Mouse (Mus musculus): ENCODE results near the gene Rgs19. TPM values are rescaled to one million over a fixed set of nuclear protein-coding genes. Genes with fewer than 3 reads are reported as not detected.

The Rgs19 gene
- polyA plus RNA-seq, 1 experiment from 2014 or later, result 20.0 TPM

GRCm38 (mm10) chr2:181670913-181671311 lies 22.9 kb downstream of the Rgs19 start:
- WGBS, result 1% methylated on average over 41 of the region's 41 CpGs

GRCm38 (mm10) chr2:181670285-181670912 lies 23.4 kb downstream of the Rgs19 start:
- no peak for TF ChIP-seq EP300 (optimal IDR thresholded peaks at IDR 0.05)
- TF ChIP-seq CTCF (IDR thresholded peaks at IDR 0.05; ENCODE audit: low read depth), result peak; percentile 37; the same call in 1 of the 2 replicates
- 0 out of 2 replicates have a peak, but pooled peaks have one; percentile 21 for ATAC-seq (ENCODE audit: low FRiP score, low TSS enrichment)
- Histone ChIP-seq H3K4me1 (replicated peaks; ENCODE audit: control insufficient read depth, insufficient read depth) (peaks cover 3% of the 10 kb centered on the region; the same call in 1 of the 2 replicates), H3K9ac (ENCODE audit: low read length) (peak overlapping the region; percentile 41), H3K4me2 (replicated peaks; ENCODE audit: low read depth) (peak overlapping the region; percentile 64), H3K9me3 (ENCODE audit: control insufficient read depth, low read length) (no peaks in the 10 kb centered on the region), H3K36me3 (ENCODE audit: control insufficient read depth, insufficient read depth, low read length) (no peaks in the 10 kb centered on the region), H3K4me3 (ENCODE audit: low read depth, low read length) (peak overlapping the region; percentile 44), H3K27me3 (ENCODE audit: control insufficient read depth, insufficient read depth, low read length) (peaks cover 19% of the 10 kb centered on the region), H3K27ac (replicated peaks) (0 out of 2 replicates have a peak overlapping the region, but pooled peaks have one; percentile 45)
- WGBS, result 5% methylated on average over 56 of the region's 56 CpGs
- no peak for DNase-seq (ENCODE audit: low spot score)

More at GRCm38 (mm10) chr2:181670913-181671311, 22.9 kb downstream of the Rgs19 start:
- Histone ChIP-seq H3K27ac (replicated peaks) (peak overlapping the region; percentile 67; the same call in 1 of the 2 replicates), H3K9me3 (ENCODE audit: control insufficient read depth, low read length) (no peaks in the 10 kb centered on the region), H3K36me3 (ENCODE audit: control insufficient read depth, insufficient read depth, low read length) (no peaks in the 10 kb centered on the region), H3K4me2 (replicated peaks; ENCODE audit: low read depth) (peak overlapping the region; percentile 64), H3K27me3 (ENCODE audit: control insufficient read depth, insufficient read depth, low read length) (peaks cover 19% of the 10 kb centered on the region), H3K4me1 (replicated peaks; ENCODE audit: control insufficient read depth, insufficient read depth) (peaks cover 3% of the 10 kb centered on the region), H3K9ac (ENCODE audit: low read length) (peak overlapping the region; percentile 41), H3K4me3 (ENCODE audit: low read depth, low read length) (peak overlapping the region; percentile 44)
- no peak for ATAC-seq (ENCODE audit: low FRiP score, low TSS enrichment)
- TF ChIP-seq CTCF (IDR thresholded peaks at IDR 0.05; ENCODE audit: low read depth) (no peak), EP300 (optimal IDR thresholded peaks at IDR 0.05) (no peak)
- no peak for DNase-seq (ENCODE audit: low spot score)

- 23% methylated on average over 4 of the region's 4 CpGs for WGBS
Measured at GRCm38 (mm10) chr2:181663298-181663630, 30.5 kb downstream of the Rgs19 start.

GRCm38 (mm10) chr2:181662620-181663297 lies 31.0 kb downstream of the Rgs19 start:
- no peak overlapping the region for H3K9ac ChIP-seq (ENCODE audit: low read length)
- no peaks in the 10 kb centered on the region for H3K9me3 ChIP-seq (ENCODE audit: control insufficient read depth, low read length)
- ATAC-seq (ENCODE audit: low FRiP score, low TSS enrichment) (no peak), DNase-seq (ENCODE audit: low spot score) (no peak)
- 67% methylated on average over 3 of the region's 3 CpGs for WGBS
- H3K4me3 ChIP-seq (ENCODE audit: low read depth, low read length), result no peak overlapping the region
- H3K27ac ChIP-seq (replicated peaks), result 0 out of 2 replicates have a peak overlapping the region, but pooled peaks have one; percentile 14
- TF ChIP-seq CTCF (IDR thresholded peaks at IDR 0.05; ENCODE audit: low read depth) (no peak), EP300 (optimal IDR thresholded peaks at IDR 0.05) (no peak)
- H3K27me3 ChIP-seq (ENCODE audit: control insufficient read depth, insufficient read depth, low read length), result no peaks in the 10 kb centered on the region
- H3K4me2 ChIP-seq (replicated peaks; ENCODE audit: low read depth), result no peak overlapping the region
- no peaks in the 10 kb centered on the region for H3K4me1 ChIP-seq (replicated peaks; ENCODE audit: control insufficient read depth, insufficient read depth)
- H3K36me3 ChIP-seq (ENCODE audit: control insufficient read depth, insufficient read depth, low read length), result no peaks in the 10 kb centered on the region

More at GRCm38 (mm10) chr2:181663298-181663630, 30.5 kb downstream of the Rgs19 start:
- Histone ChIP-seq H3K27ac (replicated peaks) (no peak overlapping the region), H3K4me1 (replicated peaks; ENCODE audit: control insufficient read depth, insufficient read depth) (no peaks in the 10 kb centered on the region), H3K9me3 (ENCODE audit: control insufficient read depth, low read length) (no peaks in the 10 kb centered on the region), H3K36me3 (ENCODE audit: control insufficient read depth, insufficient read depth, low read length) (no peaks in the 10 kb centered on the region), H3K4me3 (ENCODE audit: low read depth, low read length) (no peak overlapping the region), H3K9ac (ENCODE audit: low read length) (no peak overlapping the region), H3K27me3 (ENCODE audit: control insufficient read depth, insufficient read depth, low read length) (no peaks in the 10 kb centered on the region), H3K4me2 (replicated peaks; ENCODE audit: low read depth) (no peak overlapping the region)
- TF ChIP-seq CTCF (IDR thresholded peaks at IDR 0.05; ENCODE audit: low read depth) (no peak), EP300 (optimal IDR thresholded peaks at IDR 0.05) (no peak)
- ATAC-seq (ENCODE audit: low FRiP score, low TSS enrichment) (no peak), DNase-seq (ENCODE audit: low spot score) (no peak)

GRCm38 (mm10) chr2:181659609-181660055 lies 34.1 kb downstream of the Rgs19 start:
- no peak overlapping the region for H3K4me3 ChIP-seq (ENCODE audit: low read depth, low read length)
- peak; percentile 85 for ATAC-seq (ENCODE audit: low FRiP score, low TSS enrichment)
- 0 out of 2 replicates have a peak overlapping the region, but pooled peaks have one; percentile 14 for H3K4me2 ChIP-seq (replicated peaks; ENCODE audit: low read depth)

More at GRCm38 (mm10) chr2:181659609-181660055, 34.1 kb downstream of the Rgs19 start:
- Histone ChIP-seq H3K9ac (ENCODE audit: low read length) (no peak overlapping the region), H3K4me1 (replicated peaks; ENCODE audit: control insufficient read depth, insufficient read depth) (no peaks in the 10 kb centered on the region), H3K27me3 (ENCODE audit: control insufficient read depth, insufficient read depth, low read length) (no peaks in the 10 kb centered on the region), H3K27ac (replicated peaks) (0 out of 2 replicates have a peak overlapping the region, but pooled peaks have one; percentile 8), H3K9me3 (ENCODE audit: control insufficient read depth, low read length) (no peaks in the 10 kb centered on the region), H3K36me3 (ENCODE audit: control insufficient read depth, insufficient read depth, low read length) (peaks cover 14% of the 10 kb centered on the region)
- WGBS, result 12% methylated on average over 9 of the region's 9 CpGs
- TF ChIP-seq EP300 (optimal IDR thresholded peaks at IDR 0.05), result no peak
- peak; percentile 85 for TF ChIP-seq CTCF (IDR thresholded peaks at IDR 0.05; ENCODE audit: low read depth)
- DNase-seq (ENCODE audit: low spot score), result peak; percentile 79
